Mouse (Mus musculus): ENCODE data around the gene Ccdc149. TPM values are rescaled to one million over a fixed set of nuclear protein-coding genes. Genes with fewer than 3 reads are reported as not detected.

Ccdc149 gene
- polyA plus RNA-seq, 1 experiment, result 1.7 TPM

GRCm38 (mm10) chr5:52470551-52470950 is 770 bp downstream of the Ccdc149 start:
- Histone ChIP-seq H3K4me3 (ENCODE audit: insufficient read depth, low read depth, low read length) (peak overlapping the region; percentile 82), H3K4me1 (ENCODE audit: control insufficient read depth, insufficient read depth, low read length) (no peaks in the 10 kb centered on the region; the same call in 1 of the 2 replicates), H3K36me3 (ENCODE audit: control insufficient read depth, insufficient read depth, low read length) (no peaks in the 10 kb centered on the region), H3K27me3 (replicated peaks; ENCODE audit: control insufficient read depth, insufficient read depth, low read length) (no peaks in the 10 kb centered on the region), H3K27ac (ENCODE audit: insufficient read depth, low read depth, low read length) (no peak overlapping the region)
- peak; percentile 3 for DNase-seq
- TF ChIP-seq POLR2A (IDR thresholded peaks at IDR 0.05; ENCODE audit: low read depth, low read length) (no peak), CTCF (conservative IDR thresholded peaks at IDR 0.05; ENCODE audit: insufficient read depth, insufficient read length, low read depth, low read length) (no peak)
- 63% methylated on average over 5 of the region's 5 CpGs for WGBS

GRCm38 (mm10) chr5:52467841-52468240 is 3.5 kb downstream of the Ccdc149 start:
- WGBS, result 82% methylated on average over 3 of the region's 3 CpGs
- no peak overlapping the region for H3K4me3 ChIP-seq (ENCODE audit: insufficient read depth, low read depth, low read length)
- TF ChIP-seq POLR2A (IDR thresholded peaks at IDR 0.05; ENCODE audit: low read depth, low read length), result no peak
- no peak for TF ChIP-seq CTCF (conservative IDR thresholded peaks at IDR 0.05; ENCODE audit: insufficient read depth, insufficient read length, low read depth, low read length)
- H3K36me3 ChIP-seq (ENCODE audit: control insufficient read depth, insufficient read depth, low read length), result no peaks in the 10 kb centered on the region
- H3K27ac ChIP-seq (ENCODE audit: insufficient read depth, low read depth, low read length), result no peak overlapping the region
- peak; percentile 4 for DNase-seq
- no peaks in the 10 kb centered on the region for H3K27me3 ChIP-seq (replicated peaks; ENCODE audit: control insufficient read depth, insufficient read depth, low read length)
- no peaks in the 10 kb centered on the region; the same call in 1 of the 2 replicates for H3K4me1 ChIP-seq (ENCODE audit: control insufficient read depth, insufficient read depth, low read length)

DNA sequence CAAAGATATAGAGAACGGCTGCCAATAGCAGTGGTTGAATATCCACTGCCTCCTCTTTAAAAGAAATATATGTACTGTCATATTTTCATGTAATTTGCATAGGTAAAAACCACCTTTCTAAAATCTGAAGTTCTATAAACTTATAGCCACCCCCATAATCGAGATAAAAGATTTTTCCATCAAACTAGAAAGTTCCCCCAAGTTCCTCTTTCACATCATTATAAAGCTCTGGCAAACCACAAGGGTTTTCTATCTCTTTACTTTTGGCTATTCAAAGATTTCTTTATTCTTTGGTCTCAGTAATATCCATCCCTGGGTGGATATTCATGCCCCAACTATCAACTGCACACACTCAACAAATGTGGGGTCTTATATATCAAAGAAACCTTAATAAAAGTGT is 8.9 kb downstream of the Ccdc149 start:
- H3K4me1 ChIP-seq (ENCODE audit: control insufficient read depth, insufficient read depth, low read length), result no peaks in the 10 kb centered on the region
- no peak overlapping the region for H3K4me3 ChIP-seq (ENCODE audit: insufficient read depth, low read depth, low read length)
- H3K27ac ChIP-seq (ENCODE audit: insufficient read depth, low read depth, low read length), result no peak overlapping the region
- DNase-seq, result no peak
- TF ChIP-seq CTCF (conservative IDR thresholded peaks at IDR 0.05; ENCODE audit: insufficient read depth, insufficient read length, low read depth, low read length), result no peak
- TF ChIP-seq POLR2A (IDR thresholded peaks at IDR 0.05; ENCODE audit: low read depth, low read length), result no peak
- H3K27me3 ChIP-seq (replicated peaks; ENCODE audit: control insufficient read depth, insufficient read depth, low read length), result no peaks in the 10 kb centered on the region
- H3K36me3 ChIP-seq (ENCODE audit: control insufficient read depth, insufficient read depth, low read length), result no peaks in the 10 kb centered on the region
- WGBS, result 91% methylated on average over 2 of the region's 2 CpGs

DNA sequence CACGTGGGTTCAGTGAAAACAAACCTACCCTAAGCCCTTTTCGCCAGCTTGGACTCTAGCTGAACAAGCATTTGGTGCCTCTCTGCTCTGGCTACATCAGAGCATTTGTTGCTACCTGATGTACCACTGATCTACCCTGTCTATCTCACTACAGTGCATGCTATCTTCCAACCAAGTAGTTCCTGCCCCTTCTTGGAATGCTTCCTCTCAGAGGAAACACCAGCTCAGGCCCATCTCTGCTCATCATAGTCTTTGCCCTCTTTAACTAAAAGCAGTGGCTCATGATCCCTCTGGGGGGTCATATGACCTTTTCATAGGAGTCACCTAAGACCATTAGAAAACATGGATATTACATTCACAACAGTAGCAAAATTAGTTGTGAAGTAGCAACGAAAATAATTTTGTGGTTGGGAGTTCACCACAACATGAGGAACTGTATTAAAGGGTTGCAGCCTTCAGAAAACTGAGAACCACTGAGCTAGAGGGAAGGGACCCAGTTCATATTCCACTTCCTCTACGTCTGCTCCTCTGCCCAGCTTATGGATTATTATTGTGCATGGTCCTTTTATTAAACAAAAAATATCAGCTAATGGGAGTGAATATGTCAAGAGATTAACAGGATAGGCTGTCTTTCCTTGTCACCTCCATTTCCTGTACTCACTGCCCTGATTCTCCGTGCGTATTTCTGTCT is 9.7 kb downstream of the Ccdc149 start:
- no peaks in the 10 kb centered on the region for H3K36me3 ChIP-seq (ENCODE audit: control insufficient read depth, insufficient read depth, low read length)
- TF ChIP-seq CTCF (conservative IDR thresholded peaks at IDR 0.05; ENCODE audit: insufficient read depth, insufficient read length, low read depth, low read length) (no peak), POLR2A (IDR thresholded peaks at IDR 0.05; ENCODE audit: low read depth, low read length) (no peak)
- no peaks in the 10 kb centered on the region for H3K4me1 ChIP-seq (ENCODE audit: control insufficient read depth, insufficient read depth, low read length)
- no peak overlapping the region for H3K27ac ChIP-seq (ENCODE audit: insufficient read depth, low read depth, low read length)
- 71% methylated on average over 6 of the region's 6 CpGs for WGBS
- no peak for DNase-seq
- H3K27me3 ChIP-seq (replicated peaks; ENCODE audit: control insufficient read depth, insufficient read depth, low read length), result no peaks in the 10 kb centered on the region
- H3K4me3 ChIP-seq (ENCODE audit: insufficient read depth, low read depth, low read length), result no peak overlapping the region

GRCm38 (mm10) chr5:52459308-52459707 is 12.0 kb downstream of the Ccdc149 start:
- no peak overlapping the region for H3K4me3 ChIP-seq (ENCODE audit: insufficient read depth, low read depth, low read length)
- no peak for DNase-seq
- TF ChIP-seq CTCF (conservative IDR thresholded peaks at IDR 0.05; ENCODE audit: insufficient read depth, insufficient read length, low read depth, low read length) (no peak), POLR2A (IDR thresholded peaks at IDR 0.05; ENCODE audit: low read depth, low read length) (no peak)
- H3K36me3 ChIP-seq (ENCODE audit: control insufficient read depth, insufficient read depth, low read length), result no peaks in the 10 kb centered on the region
- no peaks in the 10 kb centered on the region for H3K27me3 ChIP-seq (replicated peaks; ENCODE audit: control insufficient read depth, insufficient read depth, low read length)
- 90% methylated on average over 4 of the region's 4 CpGs for WGBS
- no peak overlapping the region for H3K27ac ChIP-seq (ENCODE audit: insufficient read depth, low read depth, low read length)
- no peaks in the 10 kb centered on the region for H3K4me1 ChIP-seq (ENCODE audit: control insufficient read depth, insufficient read depth, low read length)

DNA sequence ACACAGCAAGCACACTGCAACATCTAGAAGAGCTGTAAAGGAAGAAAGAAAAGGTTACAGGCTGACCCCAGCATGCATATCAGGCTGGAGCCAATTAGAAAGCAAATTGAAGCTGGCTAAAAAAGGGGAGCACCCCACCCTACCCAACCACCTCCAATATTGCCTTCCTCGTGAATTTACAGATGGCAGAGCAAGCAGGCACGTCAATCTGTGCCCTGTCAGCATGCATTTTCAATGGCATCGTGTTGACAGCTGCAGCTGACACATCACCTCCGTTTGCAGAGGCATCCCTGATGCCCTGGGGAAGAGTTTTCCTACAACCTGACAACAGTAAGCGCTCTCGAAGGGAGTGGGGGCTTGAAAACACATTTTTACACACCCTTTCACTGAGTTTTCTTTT is 14.2 kb downstream of the Ccdc149 start:
- Histone ChIP-seq H3K36me3 (ENCODE audit: control insufficient read depth, insufficient read depth, low read length) (no peaks in the 10 kb centered on the region), H3K4me1 (ENCODE audit: control insufficient read depth, insufficient read depth, low read length) (no peaks in the 10 kb centered on the region), H3K27ac (ENCODE audit: insufficient read depth, low read depth, low read length) (no peak overlapping the region), H3K4me3 (ENCODE audit: insufficient read depth, low read depth, low read length) (no peak overlapping the region), H3K27me3 (replicated peaks; ENCODE audit: control insufficient read depth, insufficient read depth, low read length) (no peaks in the 10 kb centered on the region)
- no peak for DNase-seq
- TF ChIP-seq POLR2A (IDR thresholded peaks at IDR 0.05; ENCODE audit: low read depth, low read length), result no peak
- TF ChIP-seq CTCF (conservative IDR thresholded peaks at IDR 0.05; ENCODE audit: insufficient read depth, insufficient read length, low read depth, low read length), result no peak
- WGBS, result 83% methylated on average over 6 of the region's 6 CpGs

DNA sequence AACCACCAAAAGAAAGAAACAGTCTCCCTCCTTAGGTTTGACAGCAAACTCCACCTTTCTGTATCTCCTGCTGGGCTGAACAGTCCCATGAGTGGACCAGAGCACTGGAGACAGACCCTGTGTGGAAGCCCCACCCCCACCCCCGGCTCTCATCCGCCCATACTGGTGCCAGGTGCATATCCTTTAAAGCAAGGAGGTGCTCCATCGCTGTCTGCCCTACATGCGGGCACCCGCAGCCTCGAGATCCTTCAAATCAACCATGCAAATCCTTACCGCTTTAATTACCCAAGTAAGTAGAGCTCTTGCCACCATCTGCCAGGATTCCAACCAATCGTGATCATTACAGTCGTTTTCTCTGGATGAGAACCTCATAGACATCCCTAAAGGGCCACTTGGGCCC is 20.5 kb downstream of the Ccdc149 start:
- WGBS, result 67% methylated on average over 9 of the region's 9 CpGs
- H3K27ac ChIP-seq (ENCODE audit: insufficient read depth, low read depth, low read length), result no peak overlapping the region
- TF ChIP-seq POLR2A (IDR thresholded peaks at IDR 0.05; ENCODE audit: low read depth, low read length) (no peak), CTCF (conservative IDR thresholded peaks at IDR 0.05; ENCODE audit: insufficient read depth, insufficient read length, low read depth, low read length) (no peak)
- H3K4me1 ChIP-seq (ENCODE audit: control insufficient read depth, insufficient read depth, low read length), result no peaks in the 10 kb centered on the region
- H3K36me3 ChIP-seq (ENCODE audit: control insufficient read depth, insufficient read depth, low read length), result no peaks in the 10 kb centered on the region
- H3K27me3 ChIP-seq (replicated peaks; ENCODE audit: control insufficient read depth, insufficient read depth, low read length), result no peaks in the 10 kb centered on the region
- H3K4me3 ChIP-seq (ENCODE audit: insufficient read depth, low read depth, low read length), result no peak overlapping the region
- peak; percentile 16 for DNase-seq

All from kidney, adult 2 months (tissue).